Mouse (Mus musculus) erythroid progenitor cell, adult 5-6 weeks (primary cell): ENCODE measurements around the gene Rps4x. TPM values are rescaled to one million over a fixed set of nuclear protein-coding genes. Genes with fewer than 3 reads are reported as not detected.

Experiments used
- total RNA-seq, 2 experiments: library from RNA; stranded (forward) in 1 of 2; stranded (reverse) in 1 of 2; fragments of 150-400 nt in 1 of 2; fragments of 186-747, 209-891 nt in 1 of 2; gene quantifications; 2 replicates each; pipeline versions ENCODE4 v1.2.3 to v1.2.4; 2015 to 2017; ENCODE audit warnings: low replicate concordance in 2 of 2

Rps4x gene
- total RNA-seq, 2 experiments from 2014 or later, result 394 to 982 TPM

Other genes with a start within 250 kb of the Rps4x start
- 2.1 TPM in 1 of 2 replicates, not detected in the other for gene Rtl5, start 118.1 kb downstream of the Rps4x start, total RNA-seq (2015; ENCODE audit: low replicate concordance)
- 0.26 and 0.30 TPM in 2 replicates for gene Rtl5, start 118.1 kb downstream of the Rps4x start, total RNA-seq (2017; ENCODE audit: low replicate concordance)
- gene Pin4, start 69.9 kb downstream of the Rps4x start, total RNA-seq (2015; ENCODE audit: low replicate concordance), result 53.7 TPM in 1 of 2 replicates, not detected in the other
- 42.7 and 82.7 TPM in 2 replicates for gene Pin4, start 69.9 kb downstream of the Rps4x start, total RNA-seq (2017; ENCODE audit: low replicate concordance)
- 24.3 and 26.7 TPM in 2 replicates for gene Ercc6l, start 32.3 kb downstream of the Rps4x start, total RNA-seq (2015; ENCODE audit: low replicate concordance)
- 30.9 and 34.0 TPM in 2 replicates for gene Ercc6l, start 32.3 kb downstream of the Rps4x start, total RNA-seq (2017; ENCODE audit: low replicate concordance)
- gene Cited1, start 62.8 kb upstream of the Rps4x start, total RNA-seq (2015; ENCODE audit: low replicate concordance), result not detected in 2 replicates
- gene Cited1, start 62.8 kb upstream of the Rps4x start, total RNA-seq (2017; ENCODE audit: low replicate concordance), result not detected in 2 replicates